In the genomic region with DNA sequence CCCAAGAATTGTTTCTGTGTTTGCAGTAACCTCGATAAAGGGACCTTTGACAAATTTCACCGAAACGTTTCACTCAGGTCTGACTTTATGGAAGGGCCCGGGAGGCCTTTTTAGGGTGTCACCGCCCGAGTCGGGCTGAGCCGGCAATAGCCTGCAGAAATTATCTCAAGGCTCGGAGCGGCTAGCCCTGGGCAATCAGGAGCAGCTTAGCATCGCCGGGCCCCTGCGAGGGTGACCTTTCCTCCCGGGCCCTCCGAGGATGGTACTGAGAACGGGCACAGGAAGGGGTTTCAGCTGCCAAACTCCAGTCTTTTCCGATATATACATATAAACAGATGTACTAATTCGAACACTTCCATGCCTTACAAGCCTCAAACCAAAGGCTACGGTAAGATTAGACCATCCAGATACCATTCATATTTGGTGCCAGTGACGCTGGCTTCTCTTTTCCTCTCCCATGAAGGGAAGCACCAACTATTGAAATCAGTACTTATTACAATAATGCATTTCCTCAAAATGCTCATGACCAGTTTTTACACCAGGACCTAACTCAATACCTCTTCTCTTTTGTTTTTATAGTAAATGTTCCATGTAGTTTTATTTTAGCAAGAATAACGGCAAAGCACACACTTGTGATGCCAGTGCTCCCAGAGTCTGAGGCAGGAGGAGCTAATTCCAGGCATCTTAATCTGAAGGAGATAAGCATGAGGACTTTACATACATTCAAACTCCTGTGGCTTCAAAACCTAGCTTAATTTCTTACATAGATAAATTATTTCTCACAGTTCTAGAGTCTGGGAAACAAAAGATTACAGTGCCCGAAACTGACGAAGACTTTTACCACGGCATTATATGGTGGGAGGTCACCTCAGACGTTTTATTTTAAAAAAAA, we compare ENCODE assay signal across 8 mouse cellular contexts. TPM values are rescaled to one million over a fixed set of nuclear protein-coding genes. Genes with fewer than 3 reads are reported as not detected.
DNase-seq lines count a peak whose midpoint lies in the region; ATAC-seq and TF ChIP-seq lines count a peak whose summit lies in the region.

No protein-coding gene starts in this region.

- H3K4me3 ChIP-seq in kidney, adult 2 months (ENCODE audit: insufficient read depth, low read depth, low read length) = peak overlapping the region; percentile 95
- peak overlapping the region; percentile 61 for H3K4me3 ChIP-seq in limb, embryonic 14.5 days (replicated peaks; ENCODE audit: low read length)

- TF ChIP-seq POLR2A in kidney, adult 2 months (IDR thresholded peaks at IDR 0.05; ENCODE audit: low read depth, low read length) = no peak
- 0 out of 2 replicates have a peak, but pooled peaks have one; percentile 1 for TF ChIP-seq POLR2A in limb, embryonic 14.5 days (IDR thresholded peaks at IDR 0.05; ENCODE audit: borderline replicate concordance, extremely low read depth, insufficient read depth, insufficient read length)

- peaks cover 1% of the 10 kb centered on the region for H3K36me3 ChIP-seq in kidney, adult 2 months (ENCODE audit: control insufficient read depth, insufficient read depth, low read length)
- H3K36me3 ChIP-seq in limb, embryonic 14.5 days (ENCODE audit: control insufficient read depth, insufficient read depth, low read length) = peaks cover 14% of the 10 kb centered on the region

- ATAC-seq in erythroblast, adult 5-6 weeks (replicated peaks; ENCODE audit: low FRiP score, poor library complexity, severe bottlenecking) = peak; percentile 63
- peak; percentile 1; the same call in 1 of the 2 replicates for ATAC-seq in limb, embryonic 14.5 days (ENCODE audit: low FRiP score, low read depth)

- H3K4me2 ChIP-seq in limb, embryonic 14.5 days (replicated peaks; ENCODE audit: low read depth, low read length, severe bottlenecking) = peak overlapping the region; percentile 77

- H3K9ac ChIP-seq in limb, embryonic 14.5 days (ENCODE audit: low read depth, low read length, severe bottlenecking) = peak overlapping the region; percentile 82

- H3K9me3 ChIP-seq in limb, embryonic 14.5 days (ENCODE audit: control insufficient read depth, low read length) = no peaks in the 10 kb centered on the region

- H3K4me1 ChIP-seq in kidney, adult 2 months (ENCODE audit: control insufficient read depth, insufficient read depth, low read length) = peaks cover 3% of the 10 kb centered on the region; the same call in 1 of the 2 replicates
- H3K4me1 ChIP-seq in limb, embryonic 14.5 days (ENCODE audit: control insufficient read depth, insufficient read depth, low read length) = peaks cover 11% of the 10 kb centered on the region

- no peak for TF ChIP-seq CTCF in kidney, adult 2 months (conservative IDR thresholded peaks at IDR 0.05; ENCODE audit: insufficient read depth, insufficient read length, low read depth, low read length)

- 8% methylated on average over 25 of the region's 25 CpGs for WGBS in kidney, adult 2 months
- WGBS in limb, embryonic 14.5 days = 14% methylated on average over 25 of the region's 25 CpGs

- intact Hi-C loops in heart, postnatal 25 days (cut with DNase I) = no loop called here

- peak overlapping the region; percentile 84 for H3K27ac ChIP-seq in kidney, adult 2 months (ENCODE audit: insufficient read depth, low read depth, low read length)
- H3K27ac ChIP-seq in limb, embryonic 14.5 days (replicated peaks; ENCODE audit: low read depth, low read length) = peak overlapping the region; percentile 93

- H3K27me3 ChIP-seq in kidney, adult 2 months (replicated peaks; ENCODE audit: control insufficient read depth, insufficient read depth, low read length) = no peaks in the 10 kb centered on the region
- H3K27me3 ChIP-seq in limb, embryonic 14.5 days (ENCODE audit: control insufficient read depth, insufficient read depth, low read length) = no peaks in the 10 kb centered on the region

- DNase-seq in kidney, adult 2 months = no peak
- no peak for DNase-seq in kidney, postnatal 14 days
- DNase-seq in adrenal gland, postnatal 14 days = peak; percentile 76
- peak; percentile 26 for DNase-seq in heart, postnatal 25 days (ENCODE audit: low spot score)
- peak; percentile 10 for DNase-seq in limb, embryonic 14.5 days (ENCODE audit: low spot score)
- DNase-seq in neural tube, embryonic 10.5 days (ENCODE audit: extremely low spot score, low spot score) = peak; percentile 64
- peak; percentile 60 for DNase-seq in thymus, postnatal 14 days

RNA-seq across cellular contexts. Expression of a gene that starts 0.9 kb away (rescaled TPM):
- polyA plus RNA-seq in kidney, adult 2 months (2012; rRNA removed) = 194 and 199 TPM in 2 replicates
- total RNA-seq in adrenal gland, postnatal 14 days (2021) = 230 and 253 TPM in 2 replicates
- 59.9 and 134 TPM in 2 replicates for total RNA-seq in erythroblast, adult 5-6 weeks (2015; ENCODE audit: low replicate concordance)
- total RNA-seq in erythroblast, adult 5-6 weeks (2017; ENCODE audit: low replicate concordance) = 93.0 and 125 TPM in 2 replicates
- 10 to 100 TPM; 67.8 to 74.5 TPM for total RNA-seq in heart, postnatal 25 days (2021)
- polyA plus RNA-seq in limb, embryonic 14.5 days (2012; rRNA removed) = 264 and 309 TPM in 2 replicates
- 245 and 251 TPM in 2 replicates for polyA plus RNA-seq in limb, embryonic 14.5 days (2014; fragmentation: Nextera tagmentation; extraction: Ambion mirVana)

RNA-seq across cellular contexts. Expression of a gene that starts 28.8 kb away (rescaled TPM):
- 85.9 and 94.1 TPM in 2 replicates for polyA plus RNA-seq in kidney, adult 2 months (2012; rRNA removed)
- total RNA-seq in adrenal gland, postnatal 14 days (2021) = 148 and 151 TPM in 2 replicates
- total RNA-seq in erythroblast, adult 5-6 weeks (2015; ENCODE audit: low replicate concordance) = 11.9 and 17.1 TPM in 2 replicates
- total RNA-seq in erythroblast, adult 5-6 weeks (2017; ENCODE audit: low replicate concordance) = 8.1 and 10.9 TPM in 2 replicates
- total RNA-seq in heart, postnatal 25 days (2021) = 10 to 100 TPM; 87.8 to 91.9 TPM
- 85.9 and 104 TPM in 2 replicates for polyA plus RNA-seq in limb, embryonic 14.5 days (2012; rRNA removed)
- polyA plus RNA-seq in limb, embryonic 14.5 days (2014; fragmentation: Nextera tagmentation; extraction: Ambion mirVana) = 57.9 and 58.1 TPM in 2 replicates

RNA-seq across cellular contexts. Expression of a gene that starts 41.5 kb away (rescaled TPM):
- 0.11 and 0.20 TPM in 2 replicates for polyA plus RNA-seq in kidney, adult 2 months (2012; rRNA removed)
- 6.3 and 8.5 TPM in 2 replicates for total RNA-seq in adrenal gland, postnatal 14 days (2021)
- total RNA-seq in erythroblast, adult 5-6 weeks (2015; ENCODE audit: low replicate concordance) = 9.0 and 13.1 TPM in 2 replicates
- 9.8 and 18.5 TPM in 2 replicates for total RNA-seq in erythroblast, adult 5-6 weeks (2017; ENCODE audit: low replicate concordance)
- under 1 TPM; 0.60 to 0.89 TPM for total RNA-seq in heart, postnatal 25 days (2021)
- 17.2 and 18.4 TPM in 2 replicates for polyA plus RNA-seq in limb, embryonic 14.5 days (2012; rRNA removed)
- 32.7 and 32.9 TPM in 2 replicates for polyA plus RNA-seq in limb, embryonic 14.5 days (2014; fragmentation: Nextera tagmentation; extraction: Ambion mirVana)

RNA-seq across cellular contexts. Expression of a gene that starts 53.3 kb away (rescaled TPM):
- polyA plus RNA-seq in kidney, adult 2 months (2012; rRNA removed) = 0.33 and 0.60 TPM in 2 replicates
- total RNA-seq in adrenal gland, postnatal 14 days (2021) = 4.9 and 11.2 TPM in 2 replicates
- not detected in 2 replicates for total RNA-seq in erythroblast, adult 5-6 weeks (2015; ENCODE audit: low replicate concordance)
- total RNA-seq in erythroblast, adult 5-6 weeks (2017; ENCODE audit: low replicate concordance) = not detected in 2 replicates
- 1 to 10 TPM; 1.2 to 1.6 TPM for total RNA-seq in heart, postnatal 25 days (2021)
- 18.6 and 28.0 TPM in 2 replicates for polyA plus RNA-seq in limb, embryonic 14.5 days (2012; rRNA removed)
- 36.0 and 44.4 TPM in 2 replicates for polyA plus RNA-seq in limb, embryonic 14.5 days (2014; fragmentation: Nextera tagmentation; extraction: Ambion mirVana)

Comparison
In these comparisons a context has a peak if more than half of its experiments do, and no peak if none do; other contexts are left out.
1. DNase-seq: peak in adrenal gland, postnatal 14 days (single experiment), heart, postnatal 25 days (single experiment), limb, embryonic 14.5 days (single experiment), neural tube, embryonic 10.5 days (single experiment) and thymus, postnatal 14 days (single experiment); none in kidney, adult 2 months (single experiment) and kidney, postnatal 14 days (single experiment).